ENCODE assay signal across 16 mouse cellular contexts in the genomic region with DNA sequence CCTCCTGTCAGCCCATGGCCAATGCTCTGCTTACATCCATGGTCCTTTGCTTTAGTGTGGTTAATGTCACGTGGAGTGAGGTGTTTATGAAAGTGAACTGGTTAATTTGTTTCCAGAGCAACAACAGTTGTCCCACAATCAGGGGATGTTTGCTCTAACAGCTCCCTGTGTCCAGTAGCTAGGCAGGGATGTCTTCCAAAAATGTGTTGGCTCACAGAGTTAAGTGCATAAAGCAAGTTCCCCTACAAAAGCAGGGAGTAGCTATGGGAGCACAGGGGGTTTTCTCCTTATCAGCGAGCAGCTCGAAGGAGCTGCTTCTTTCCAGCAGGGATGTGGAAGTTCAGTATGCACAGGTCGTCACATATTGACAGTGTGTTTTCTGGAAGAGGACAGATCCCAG. TPM values are rescaled to one million over a fixed set of nuclear protein-coding genes. Genes with fewer than 3 reads are reported as not detected.
"Had no signal": no experiment of that assay in that cellular context is flagged by ENCODE, and none has a peak within 500 bp of the region (broad histone marks: within the 10 kb centered on the region; RNA-seq: fewer than 3 reads in every experiment).

No protein-coding gene starts in this region.

- ATAC-seq: liver, embryonic 12.5 days had no signal

- H3K9ac ChIP-seq: limb, embryonic 15.5 days; liver, embryonic 12.5 days; lung, embryonic 14.5 days; neural tube, embryonic 15.5 days had no signal

- H3K4me2 ChIP-seq: limb, embryonic 15.5 days; liver, embryonic 12.5 days; lung, embryonic 14.5 days; neural tube, embryonic 15.5 days had no signal

- H3K4me1 ChIP-seq: liver, embryonic 12.5 days; midbrain, embryonic 10.5 days; neural tube, embryonic 15.5 days had no signal

- H3K4me3 ChIP-seq: left cerebral cortex, adult 2 months; limb, embryonic 15.5 days; liver, embryonic 12.5 days; midbrain, embryonic 10.5 days; neural tube, embryonic 15.5 days had no signal

- H3K9me3 ChIP-seq: limb, embryonic 15.5 days; liver, embryonic 12.5 days; midbrain, embryonic 10.5 days; neural tube, embryonic 15.5 days had no signal

- H3K27me3 ChIP-seq: limb, embryonic 15.5 days; liver, embryonic 12.5 days; neural tube, embryonic 15.5 days had no signal

- H3K36me3 ChIP-seq: limb, embryonic 15.5 days; liver, embryonic 12.5 days; midbrain, embryonic 10.5 days; neural tube, embryonic 15.5 days had no signal

- DNase-seq: kidney, postnatal 25 days; lung, embryonic 14.5 days; lung, postnatal 10 days; lung, postnatal 4 days; midbrain, embryonic 14.5 days; right cerebral cortex, postnatal 4 days; spleen, adult 18-20 months; thymus, adult 18-20 months; thymus, postnatal 14 days had no signal

- H3K27ac ChIP-seq: left cerebral cortex, adult 2 months; limb, embryonic 15.5 days; liver, embryonic 12.5 days; midbrain, embryonic 10.5 days; neural tube, embryonic 15.5 days had no signal

RNA-seq across cellular contexts. Expression of gene Tmem182, which starts 19.1 kb away (rescaled TPM):
- total RNA-seq: megakaryocyte, adult 5-6 weeks had no signal
- polyA plus RNA-seq: liver, embryonic 12.5 days; midbrain, embryonic 10.5 days; stomach, embryonic 14.5 days had no signal
